10 mouse cellular contexts compared by ENCODE assay signal in genomic region chrX:57521117-57522095, GRCm38 (mm10). TPM values are rescaled to one million over a fixed set of nuclear protein-coding genes. Genes with fewer than 3 reads are reported as not detected.
DNase-seq lines count a peak whose midpoint lies in the region; ATAC-seq and TF ChIP-seq lines count a peak whose summit lies in the region.
"Had no signal": no experiment of that assay in that cellular context is flagged by ENCODE, and none has a peak within 500 bp of the region (broad histone marks: within the 10 kb centered on the region; RNA-seq: fewer than 3 reads in every experiment).

No protein-coding gene starts in this region.

- DNase-seq in gastrocnemius, adult 2 months = no peak
- no peak for DNase-seq in gastrocnemius, postnatal 25 days
- DNase-seq in thymus, postnatal 4 days = peak; percentile 23
- no peak for DNase-seq in thymus, postnatal 0 days (ENCODE audit: low spot score)
- DNase-seq in limb, embryonic 11.5 days (ENCODE audit: low spot score) = peak; percentile 54
- no peak for DNase-seq in frontal cortex, postnatal 14 days (ENCODE audit: low spot score in 2 of 2)
- DNase-seq in right cerebral cortex, postnatal 36 days (ENCODE audit: low spot score in 2 of 2) = no peak
- no peak for DNase-seq in liver

- no peaks in the 10 kb centered on the region for H3K4me1 ChIP-seq in limb, embryonic 11.5 days (ENCODE audit: control insufficient read depth, insufficient read depth, low read length)

- 39% methylated on average over 28 of the region's 28 CpGs for WGBS in limb, embryonic 11.5 days

- intact Hi-C loops in gastrocnemius, adult 2 months (cut with DNase I) = no loop called here

- H3K27ac ChIP-seq in gastrocnemius, adult 2 months = no peak overlapping the region
- no peak overlapping the region for H3K27ac ChIP-seq in limb, embryonic 11.5 days (replicated peaks; ENCODE audit: low read depth, low read length)

- no peak overlapping the region for H3K4me2 ChIP-seq in limb, embryonic 11.5 days (ENCODE audit: low read depth, severe bottlenecking)

- TF ChIP-seq CTCF in gastrocnemius, adult 2 months (IDR thresholded peaks at IDR 0.05) = peak; percentile 11; the same call in 1 of the 2 replicates

- no peak overlapping the region for H3K4me3 ChIP-seq in gastrocnemius, adult 2 months
- no peak overlapping the region for H3K4me3 ChIP-seq in limb, embryonic 11.5 days (ENCODE audit: low read depth, low read length)
- H3K4me3 ChIP-seq: myocyte had no signal

- no peaks in the 10 kb centered on the region for H3K27me3 ChIP-seq in limb, embryonic 11.5 days (ENCODE audit: control insufficient read depth, insufficient read depth, low read length)

- H3K9me3 ChIP-seq in limb, embryonic 11.5 days (ENCODE audit: control insufficient read depth, low read length) = no peaks in the 10 kb centered on the region

- H3K36me3 ChIP-seq in limb, embryonic 11.5 days (ENCODE audit: control insufficient read depth, insufficient read depth, low read length) = no peaks in the 10 kb centered on the region

- ATAC-seq in limb, embryonic 11.5 days (ENCODE audit: insufficient number of reproducible peaks, low FRiP score, low TSS enrichment, low read depth) = no peak

- no peak overlapping the region for H3K9ac ChIP-seq in limb, embryonic 11.5 days (ENCODE audit: low read length)

RNA-seq across cellular contexts. Expression of gene Gpr101, which starts 17.8 kb away (rescaled TPM):
- total RNA-seq in gastrocnemius, adult 2 months (2021) = not detected
- total RNA-seq in gastrocnemius, postnatal 25 days (2021) = not detected
- not detected in 2 replicates for polyA plus RNA-seq in thymus, postnatal 0 days (2015; fragmentation: Nextera tagmentation; extraction: Ambion mirVana)
- not detected in 2 replicates for polyA plus RNA-seq in limb, embryonic 11.5 days (2014; fragmentation: Nextera tagmentation; extraction: Ambion mirVana)
- polyA plus RNA-seq: C2C12, myocyte had no signal

Comparison
In these comparisons a context has a peak if more than half of its experiments do, and no peak if none do; other contexts are left out.
1. DNase-seq: peak in thymus, postnatal 4 days (single experiment) and limb, embryonic 11.5 days (single experiment); none in gastrocnemius, adult 2 months (single experiment), gastrocnemius, postnatal 25 days (single experiment), thymus, postnatal 0 days (single experiment), frontal cortex, postnatal 14 days (0 of 2), right cerebral cortex, postnatal 36 days (0 of 2) and liver (single experiment).